Mouse (Mus musculus) midbrain, postnatal 0 days (tissue): ENCODE measurements around the gene Gpsm1. TPM values are rescaled to one million over a fixed set of nuclear protein-coding genes. Genes with fewer than 3 reads are reported as not detected.

ENCODE experiments used
- ATAC-seq: fragments of 200-750 bp; cut with Nextera tagmentation; 2 replicates; pipeline ENCODE4 v1.8.0; 2017; ENCODE audit warnings: moderate number of reproducible peaks, mild to moderate bottlenecking, moderate TSS enrichment, moderate library complexity; ENCODE audit not compliant: low FRiP score
- DNase-seq: peaks from one replicate; pipeline ENCODE4 v3.0.0-alpha.2; 2015; ENCODE audit warnings: low spot score
- H3K27ac ChIP-seq: fragments of 300-500 bp; sonication (generic); 2 replicates; pipeline ENCODE4 v1.5.1; 2014; ENCODE audit warnings: low read depth, mild to moderate bottlenecking, low read length, mixed read lengths
- H3K27me3 ChIP-seq: fragments of 300-500 bp; sonication (generic); 2 replicates; pipeline ENCODE4 v1.6.1; 2014; ENCODE audit warnings: low read length, control low read depth, mixed read lengths; ENCODE audit not compliant: insufficient read depth
- H3K36me3 ChIP-seq: fragments of 300-500 bp; sonication (generic); 2 replicates; pipeline ENCODE4 v1.6.1; 2014; ENCODE audit warnings: low read length, control low read depth, mixed read lengths; ENCODE audit not compliant: insufficient read depth
- H3K4me1 ChIP-seq: fragments of 300-500 bp; sonication (generic); 2 replicates; pipeline ENCODE4 v1.6.1; 2014; ENCODE audit warnings: mild to moderate bottlenecking, control low read depth, antibody characterized with exemption, low read length, mixed read lengths; ENCODE audit not compliant: insufficient read depth
- H3K4me2 ChIP-seq: fragments of 300-500 bp; sonication (generic); 2 replicates; pipeline ENCODE4 v1.6.1; 2014; ENCODE audit warnings: low read depth, mild to moderate bottlenecking, low read length, mixed read lengths; ENCODE audit not compliant: poor library complexity, severe bottlenecking
- H3K4me3 ChIP-seq: fragments of 300-500 bp; sonication (generic); 2 replicates; pipeline ENCODE4 v1.5.1; 2014; ENCODE audit warnings: low read depth, mild to moderate bottlenecking, low read length, moderate library complexity
- H3K9ac ChIP-seq: fragments of 300-500 bp; sonication (generic); replicated peaks from 2 replicates; pipeline ENCODE4 v1.6.1; 2014; ENCODE audit warnings: mild to moderate bottlenecking, low read length, moderate library complexity, mixed read lengths; ENCODE audit not compliant: poor library complexity, severe bottlenecking
- H3K9me3 ChIP-seq: fragments of 300-500 bp; sonication (generic); 2 replicates; pipeline ENCODE4 v1.6.1; 2016; ENCODE audit warnings: low read length, control low read depth
- CTCF ChIP-seq: IDR thresholded peaks from 2 replicates; pipeline ENCODE4 v1.5.1; 2016; ENCODE audit warnings: antibody characterized with exemption, mild to moderate bottlenecking
- WGBS: fragments of 180-500 bp; shearing (Covaris S2); extraction: QIAGEN DNeasy Blood & Tissue Kit; methylation state at CpG from one replicate; pipeline ENCODE4 v1.1.7; 2014; 5-methylcytosine and 5-hydroxymethylcytosine counted together
- polyA plus RNA-seq: library from polyadenylated mRNA; unstranded; fragments of >200 nt; fragmentation: Nextera tagmentation; extraction: Ambion mirVana; gene quantifications from 2 replicates; pipeline ENCODE4 v1.2.1, GENCODE M21; 2015
- total RNA-seq: library from RNA; depleted of rRNA; stranded (reverse); fragments of >200 nt; gene quantifications from 2 replicates; pipeline ENCODE4 v1.2.3, GENCODE M21; 2014

The Gpsm1 gene
- total and polyA plus RNA-seq, 2 experiments from 2014 or later, result 163 to 286 TPM

- no peak overlapping the region for H3K4me3 ChIP-seq
- no peak overlapping the region for H3K4me2 ChIP-seq
- DNase-seq (no peak), ATAC-seq (no peak)
- no peaks in the 10 kb centered on the region for H3K9me3 ChIP-seq
- no peak overlapping the region for H3K9ac ChIP-seq
- H3K36me3 ChIP-seq, result no peaks in the 10 kb centered on the region
- H3K27me3 ChIP-seq, result no peaks in the 10 kb centered on the region
- TF ChIP-seq CTCF, result no peak
- no peaks in the 10 kb centered on the region for H3K4me1 ChIP-seq
- H3K27ac ChIP-seq, result no peak overlapping the region
- WGBS, result 67% methylated on average over 2 of the region's 2 CpGs
Observed at GRCm38 (mm10) chr2:26305555-26305954, 9.8 kb upstream of the Gpsm1 start.

- Histone ChIP-seq H3K27ac (no peak overlapping the region), H3K9me3 (no peaks in the 10 kb centered on the region), H3K4me3 (no peak overlapping the region), H3K9ac (no peak overlapping the region), H3K36me3 (no peaks in the 10 kb centered on the region), H3K4me1 (no peaks in the 10 kb centered on the region), H3K27me3 (no peaks in the 10 kb centered on the region), H3K4me2 (no peak overlapping the region)
- WGBS, result 90% methylated on average over 3 of the region's 3 CpGs
- DNase-seq (no peak), ATAC-seq (no peak)
- no peak for TF ChIP-seq CTCF
Observed at GRCm38 (mm10) chr2:26306702-26307101, 8.6 kb upstream of the Gpsm1 start.

GRCm38 (mm10) chr2:26309739-26310138, 5.6 kb upstream of the Gpsm1 start:
- WGBS, result 12% methylated on average over 10 of the region's 10 CpGs
- peak overlapping the region; percentile 1; the same call in 1 of the 2 replicates for H3K27ac ChIP-seq
- H3K4me1 ChIP-seq, result no peaks in the 10 kb centered on the region
- H3K27me3 ChIP-seq, result no peaks in the 10 kb centered on the region
- H3K9ac ChIP-seq, result no peak overlapping the region
- H3K9me3 ChIP-seq, result no peaks in the 10 kb centered on the region
- peak; percentile 67 for ATAC-seq
- no peak overlapping the region for H3K4me3 ChIP-seq
- peak; percentile 47 for DNase-seq
- no peak overlapping the region for H3K4me2 ChIP-seq
- no peak for TF ChIP-seq CTCF
- H3K36me3 ChIP-seq, result no peaks in the 10 kb centered on the region

GRCm38 (mm10) chr2:26311936-26312335, 3.4 kb upstream of the Gpsm1 start:
- Histone ChIP-seq H3K4me2 (no peak overlapping the region), H3K27me3 (no peaks in the 10 kb centered on the region), H3K9ac (no peak overlapping the region), H3K36me3 (no peaks in the 10 kb centered on the region), H3K4me3 (no peak overlapping the region), H3K9me3 (no peaks in the 10 kb centered on the region), H3K27ac (no peak overlapping the region), H3K4me1 (peaks cover 5% of the 10 kb centered on the region)
- ATAC-seq, result no peak
- DNase-seq, result no peak
- 67% methylated on average over 5 of the region's 5 CpGs for WGBS
- TF ChIP-seq CTCF, result no peak

GRCm38 (mm10) chr2:26312812-26313211, 2.5 kb upstream of the Gpsm1 start:
- no peak overlapping the region for H3K27ac ChIP-seq
- H3K27me3 ChIP-seq, result no peaks in the 10 kb centered on the region
- no peak overlapping the region for H3K4me2 ChIP-seq
- H3K4me3 ChIP-seq, result no peak overlapping the region
- DNase-seq (no peak), ATAC-seq (no peak)
- H3K9me3 ChIP-seq, result no peaks in the 10 kb centered on the region
- H3K4me1 ChIP-seq, result peaks cover 14% of the 10 kb centered on the region
- WGBS, result 58% methylated on average over 2 of the region's 2 CpGs
- TF ChIP-seq CTCF, result peak; percentile 56
- no peak overlapping the region for H3K9ac ChIP-seq
- H3K36me3 ChIP-seq, result no peaks in the 10 kb centered on the region

- Histone ChIP-seq H3K4me1 (peaks cover 19% of the 10 kb centered on the region), H3K4me3 (no peak overlapping the region), H3K4me2 (no peak overlapping the region), H3K9me3 (no peaks in the 10 kb centered on the region), H3K36me3 (no peaks in the 10 kb centered on the region), H3K9ac (no peak overlapping the region), H3K27ac (no peak overlapping the region), H3K27me3 (no peaks in the 10 kb centered on the region)
- ATAC-seq, result no peak
- TF ChIP-seq CTCF, result no peak
- 97% methylated on average over 1 of the region's 1 CpGs for WGBS
- DNase-seq, result no peak
Observed at GRCm38 (mm10) chr2:26313394-26313793, 1.9 kb upstream of the Gpsm1 start.
